Mouse (Mus musculus) frontal cortex, adult (tissue): ENCODE data around the gene Rab3c.

Source experiments
- ATAC-seq: cut with Nextera tagmentation; 2 replicates; pipeline ENCODE4 v1.9.2; 2017; ENCODE audit warnings: mild to moderate bottlenecking, moderate library complexity, mixed read lengths; ENCODE audit not compliant: low TSS enrichment

Gene Rab3c

GRCm38 (mm10) chr13:110023031-110023430 is 257.8 kb downstream of the Rab3c start:
- peak; percentile 72 for ATAC-seq

- no peak for ATAC-seq
Measured at GRCm38 (mm10) chr13:110019774-110020173, 261.0 kb downstream of the Rab3c start.

DNA sequence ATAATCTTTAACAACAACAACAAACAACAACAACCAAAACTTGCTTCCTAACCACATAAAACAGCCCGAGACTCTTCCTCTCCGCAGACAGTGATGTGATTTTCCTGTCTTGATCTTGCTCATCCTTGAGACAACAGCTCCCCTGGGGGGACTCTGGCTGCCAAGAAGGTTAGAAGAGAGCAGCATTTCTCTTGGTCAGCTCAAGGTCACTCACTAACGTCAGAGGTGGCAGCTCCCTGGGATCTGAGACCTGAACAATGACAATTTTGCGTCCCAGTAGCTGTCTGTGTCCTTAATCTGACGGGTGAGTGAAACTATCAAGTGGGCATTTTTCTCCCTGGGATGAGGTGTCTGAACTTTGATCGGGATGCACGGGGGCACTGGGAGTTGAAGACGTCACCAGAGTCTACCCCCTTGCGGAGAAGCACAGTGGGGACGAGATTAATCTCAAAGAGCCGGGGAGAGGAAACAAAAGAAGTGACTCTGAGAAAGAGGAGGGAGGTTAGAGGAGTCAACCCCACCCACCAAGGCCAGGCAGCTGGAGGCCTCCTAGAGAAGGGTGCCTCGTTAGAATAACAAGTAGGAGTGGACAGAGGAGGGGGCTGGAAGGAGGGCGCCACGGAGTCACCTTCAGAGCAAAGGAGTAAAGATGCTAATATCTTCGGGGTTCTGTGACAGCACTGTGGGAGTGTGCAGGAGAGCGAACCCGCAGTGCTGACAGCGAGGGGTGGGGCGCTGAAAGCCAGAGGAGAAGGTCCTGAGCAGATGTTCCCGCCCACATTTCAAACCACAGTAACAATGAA is 261.7 kb downstream of the Rab3c start:
- no peak for ATAC-seq

DNA sequence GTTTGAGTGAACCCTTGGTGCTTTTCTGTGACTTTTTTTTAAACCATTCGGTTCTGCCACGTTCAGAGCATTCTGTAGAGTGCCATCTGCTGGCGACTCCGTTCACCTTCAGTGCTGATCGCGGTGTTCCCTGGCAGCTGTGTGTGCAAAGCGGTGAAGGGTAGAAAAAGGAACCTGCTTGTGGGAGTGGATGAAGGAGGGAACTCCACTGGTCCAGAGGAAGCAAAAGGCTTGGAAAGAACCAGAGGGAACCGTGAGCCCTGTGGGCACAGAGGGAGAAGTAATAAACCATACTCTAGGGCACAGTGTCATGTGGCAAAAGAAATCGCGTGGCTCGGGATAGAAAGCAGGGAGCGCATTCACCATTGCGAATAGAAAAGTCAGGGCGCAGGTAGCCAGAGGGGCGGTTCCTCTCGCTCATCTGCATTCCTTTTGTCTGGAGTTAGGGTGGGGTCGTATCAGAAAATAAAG is 262.3 kb downstream of the Rab3c start:
- peak; percentile 90 for ATAC-seq

- no peak for ATAC-seq
Measured at GRCm38 (mm10) chr13:110012029-110012428, 268.8 kb downstream of the Rab3c start.

DNA sequence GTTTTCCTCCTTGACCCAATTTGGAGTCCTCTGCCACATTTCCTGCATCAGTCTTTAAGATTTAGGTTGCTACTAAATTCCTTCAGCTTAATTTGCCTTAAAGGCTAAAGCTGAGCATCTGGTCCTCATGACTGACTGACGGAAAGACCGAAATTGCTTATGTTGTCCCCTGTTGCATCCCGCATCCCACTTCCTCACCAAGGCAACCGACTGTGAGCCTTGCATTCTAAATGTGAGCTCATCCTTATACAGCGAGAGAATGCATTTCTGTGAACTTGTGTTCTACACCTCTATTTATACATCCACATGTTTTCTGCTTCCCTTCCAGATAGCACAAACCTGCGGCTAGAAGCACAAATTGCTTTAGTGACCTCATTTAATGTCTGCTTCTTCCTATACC is 269.9 kb downstream of the Rab3c start:
- peak; percentile 65 for ATAC-seq

DNA sequence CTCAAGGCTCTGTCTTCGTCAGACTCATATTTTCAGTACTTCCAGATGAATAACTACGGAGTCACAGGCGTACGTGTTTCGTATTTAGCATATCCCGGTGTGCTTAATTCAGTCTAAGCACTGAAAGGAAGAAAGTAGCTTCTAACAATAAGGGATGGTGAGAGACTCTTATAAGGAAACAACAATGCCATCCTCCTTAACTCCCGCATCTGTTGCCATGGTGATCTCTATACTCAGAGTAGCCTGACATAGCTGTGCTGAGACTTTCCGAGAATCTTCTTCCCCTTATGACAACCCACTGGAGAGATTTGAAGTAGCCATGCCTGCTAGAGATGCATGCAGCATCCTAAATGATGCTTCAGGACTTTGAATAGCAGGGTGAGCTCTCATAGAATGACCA is 272.3 kb downstream of the Rab3c start:
- peak; percentile 83 for ATAC-seq

DNA sequence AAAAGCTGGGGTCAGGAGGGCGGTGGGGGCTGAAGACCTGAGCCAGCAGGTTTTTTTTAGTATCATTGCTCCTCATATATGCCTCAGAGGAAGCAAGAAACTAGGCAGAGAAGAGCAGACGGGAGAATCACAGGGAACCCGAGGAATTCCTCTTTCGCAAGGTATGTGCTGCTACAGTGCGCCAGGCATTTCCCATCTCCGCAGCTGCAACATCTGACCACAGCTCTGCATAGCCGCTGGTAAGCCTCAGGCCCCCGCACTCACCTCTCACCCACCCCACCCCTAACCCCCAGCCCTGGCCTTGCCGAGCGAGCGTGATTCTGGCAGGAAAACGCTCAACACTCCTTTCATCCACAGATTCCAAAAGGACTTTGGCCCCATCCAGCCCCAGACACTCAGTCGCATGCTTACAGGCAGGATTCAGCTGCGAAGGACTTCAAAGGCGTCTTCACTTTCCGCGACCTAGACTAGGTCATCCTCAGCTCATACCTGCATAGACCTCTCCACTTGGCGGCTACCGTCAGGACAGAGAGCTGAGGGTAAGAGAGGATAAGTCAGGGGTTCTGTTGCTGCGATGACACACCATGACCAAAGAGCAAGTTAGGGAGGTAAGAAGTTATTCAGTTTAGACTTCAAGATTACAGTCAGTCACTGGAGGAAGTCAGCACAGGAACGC is 274.6 kb downstream of the Rab3c start:
- ATAC-seq: no peak
